Mouse (Mus musculus) cerebellum, adult 2 months (tissue): ENCODE results near the gene Lbhd2.

Experiments
- CTCF ChIP-seq: fragments of 200-500 bp; IDR thresholded peaks from 2 replicates; pipeline ENCODE4 v1.5.1; 2011; ENCODE audit warnings: low read depth, mild to moderate bottlenecking, control low read depth, low read length, moderate library complexity, borderline replicate concordance; ENCODE audit not compliant: insufficient read depth
- POLR2A ChIP-seq: fragments of 200-500 bp; IDR thresholded peaks from 2 replicates; pipeline ENCODE4 v1.6.1; 2011; ENCODE audit warnings: low read length, control low read depth, borderline replicate concordance; ENCODE audit not compliant: insufficient read depth

- TF ChIP-seq CTCF (no peak), POLR2A (no peak)
Measured at GRCm38 (mm10) chr12:111385883-111386641, 20.5 kb upstream of the Lbhd2 start.
